Mouse (Mus musculus) embryonic facial prominence, embryonic 10.5 days (tissue): ENCODE measurements around the gene Hipk2. TPM values are rescaled to one million over a fixed set of nuclear protein-coding genes. Genes with fewer than 3 reads are reported as not detected.

Experiments used
- DNase-seq: peaks from one replicate; pipeline ENCODE4 v3.0.0-alpha.2; 2017; ENCODE audit warnings: low spot score
- H3K27ac ChIP-seq: fragments of 300-500 bp; sonication (generic); replicated peaks from 2 replicates; pipeline ENCODE4 v1.5.1; 2016; ENCODE audit warnings: mild to moderate bottlenecking
- H3K27me3 ChIP-seq: fragments of 300-500 bp; sonication (generic); replicated peaks from 2 replicates; pipeline ENCODE4 v1.6.1; 2016; ENCODE audit warnings: low read depth, mild to moderate bottlenecking; ENCODE audit not compliant: poor library complexity, severe bottlenecking
- H3K36me3 ChIP-seq: fragments of 300-500 bp; sonication (generic); replicated peaks from 2 replicates; pipeline ENCODE4 v1.6.1; 2016; ENCODE audit warnings: mild to moderate bottlenecking, moderate library complexity
- H3K4me1 ChIP-seq: fragments of 300-500 bp; sonication (generic); 2 replicates; pipeline ENCODE4 v1.6.1; 2016
- H3K4me3 ChIP-seq: fragments of 300-500 bp; sonication (generic); 2 replicates; pipeline ENCODE4 v1.5.1; 2016; ENCODE audit warnings: mild to moderate bottlenecking, moderate library complexity
- H3K9me3 ChIP-seq: fragments of 300-500 bp; sonication (generic); 2 replicates; pipeline ENCODE4 v1.6.1; 2016; ENCODE audit warnings: mild to moderate bottlenecking
- WGBS: fragments of 180-500 bp; shearing (Covaris S2); methylation state at CpG from one replicate; pipeline ENCODE4 v1.1.7; 2016; 5-methylcytosine and 5-hydroxymethylcytosine counted together
- polyA plus RNA-seq: library from polyadenylated mRNA; unstranded; fragments of >200 nt; fragmentation: Nextera tagmentation; extraction: Ambion mirVana; gene quantifications from 2 replicates; pipeline ENCODE4 v1.2.1, GENCODE M21; 2016

The Hipk2 gene
- polyA plus RNA-seq, 1 experiment from 2014 or later = 24.5 TPM

- 2% methylated on average over 84 of the region's 84 CpGs for WGBS
- H3K4me1 ChIP-seq = peaks cover 19% of the 10 kb centered on the region
- H3K36me3 ChIP-seq = no peaks in the 10 kb centered on the region
- no peaks in the 10 kb centered on the region for H3K9me3 ChIP-seq
- peak; percentile 70 for DNase-seq
- H3K4me3 ChIP-seq = peak within 1 kb of the TSS; percentile 71
- peaks cover 74% of the 10 kb centered on the region for H3K27me3 ChIP-seq
- peak within 1 kb of the TSS; percentile 77 for H3K27ac ChIP-seq
These were observed 213.0 kb downstream of the Hipk2 start, which contains the start of gene Clec2l for GRCm38 (mm10) chr6:38662714-38663615. Clec2l (plus strand) TSS chr6:38663069.

- Histone ChIP-seq H3K27ac (no peak overlapping the region), H3K9me3 (no peaks in the 10 kb centered on the region), H3K4me3 (no peak overlapping the region), H3K4me1 (peaks cover 19% of the 10 kb centered on the region), H3K36me3 (no peaks in the 10 kb centered on the region), H3K27me3 (peaks cover 69% of the 10 kb centered on the region)
- no peak for DNase-seq
- 23% methylated on average over 4 of the region's 4 CpGs for WGBS
These were observed 214.3 kb downstream of the Hipk2 start for GRCm38 (mm10) chr6:38661626-38662025.

- Histone ChIP-seq H3K4me3 (no peak overlapping the region), H3K27me3 (0 out of 2 replicates have a peak, but pooled peaks cover 3% of the 10 kb centered on the region), H3K27ac (no peak overlapping the region), H3K9me3 (no peaks in the 10 kb centered on the region), H3K36me3 (no peaks in the 10 kb centered on the region), H3K4me1 (no peaks in the 10 kb centered on the region)
- WGBS = 44% methylated on average over 14 of the region's 14 CpGs
- peak; percentile 71 for DNase-seq
These were observed 225.6 kb downstream of the Hipk2 start for GRCm38 (mm10) chr6:38650263-38650937.

- WGBS = 72% methylated on average over 3 of the region's 3 CpGs
- Histone ChIP-seq H3K27ac (no peak overlapping the region), H3K9me3 (no peaks in the 10 kb centered on the region), H3K27me3 (0 out of 2 replicates have a peak, but pooled peaks cover 3% of the 10 kb centered on the region), H3K4me1 (no peaks in the 10 kb centered on the region), H3K4me3 (no peak overlapping the region), H3K36me3 (no peaks in the 10 kb centered on the region)
- DNase-seq = no peak
These were observed 226.4 kb downstream of the Hipk2 start for GRCm38 (mm10) chr6:38649545-38649944.

Other genes with a start within 250 kb of the Hipk2 start
- 0.06 TPM in 1 of 2 replicates, not detected in the other for gene Klrg2, start 238.9 kb downstream of the Hipk2 start, polyA plus RNA-seq
- gene Clec2l, start 213.1 kb downstream of the Hipk2 start, polyA plus RNA-seq = 0.82 and 0.97 TPM in 2 replicates
- gene Tbxas1, start 761 bp downstream of the Hipk2 start, polyA plus RNA-seq = 0.88 and 1.8 TPM in 2 replicates
- 0.72 and 1.3 TPM in 2 replicates for gene Parp12, start 242.2 kb upstream of the Hipk2 start, polyA plus RNA-seq